Mouse (Mus musculus): Measurements from ENCODE around the gene Mvb12b. TPM values are rescaled to one million over a fixed set of nuclear protein-coding genes. Genes with fewer than 3 reads are reported as not detected.
A peak's percentile ranks its signal among the peaks of the same experiment; 100 is the strongest.

Gene Mvb12b
- polyA plus RNA-seq, 1 experiment from 2014 or later: 52.2 TPM

- H3K36me3 ChIP-seq: no peaks in the 10 kb centered on the region
- WGBS: 27% methylated on average over 13 of the region's 13 CpGs
- no peak overlapping the region for H3K4me2 ChIP-seq
- peak overlapping the region; percentile 54; the same call in 1 of the 2 replicates for H3K27ac ChIP-seq (replicated peaks)
- no peak overlapping the region for H3K4me3 ChIP-seq (replicated peaks)
- H3K4me1 ChIP-seq: peaks cover 36% of the 10 kb centered on the region
- no peak for ATAC-seq (ENCODE audit: low FRiP score)
- no peak overlapping the region for H3K9ac ChIP-seq (replicated peaks)
- no peaks in the 10 kb centered on the region for H3K9me3 ChIP-seq (replicated peaks)
- H3K27me3 ChIP-seq (replicated peaks): no peaks in the 10 kb centered on the region
These were observed 99.6 kb downstream of the Mvb12b start for GRCm38 (mm10) chr2:33788131-33788530.

DNA sequence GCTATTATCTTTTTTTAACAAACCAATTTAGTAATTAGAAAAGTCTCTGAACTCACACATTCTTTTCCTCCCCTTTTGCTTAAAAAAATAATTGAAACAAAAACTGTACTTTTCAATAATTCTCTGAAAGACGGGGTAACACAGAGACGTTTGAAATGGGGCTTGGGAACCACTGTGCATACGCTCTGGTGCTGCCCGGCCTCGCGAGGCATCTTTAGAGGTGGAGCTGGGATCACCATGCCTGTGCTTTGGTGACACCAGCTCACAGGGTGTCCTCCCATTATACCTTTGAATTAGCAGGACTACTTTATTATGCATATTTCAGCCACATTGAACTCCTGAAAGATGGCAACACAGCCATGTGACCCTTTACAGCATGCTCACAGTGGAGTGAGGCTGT is 101.7 kb downstream of the Mvb12b start:
- no peaks in the 10 kb centered on the region for H3K9me3 ChIP-seq (replicated peaks)
- H3K4me1 ChIP-seq: peaks cover 48% of the 10 kb centered on the region
- ATAC-seq (ENCODE audit: low FRiP score): no peak
- no peaks in the 10 kb centered on the region for H3K27me3 ChIP-seq (replicated peaks)
- H3K4me3 ChIP-seq (replicated peaks): no peak overlapping the region
- no peaks in the 10 kb centered on the region for H3K36me3 ChIP-seq
- H3K4me2 ChIP-seq: no peak overlapping the region
- H3K9ac ChIP-seq (replicated peaks): no peak overlapping the region; the same call in 1 of the 2 replicates
- H3K27ac ChIP-seq (replicated peaks): peak overlapping the region; percentile 77
- 37% methylated on average over 6 of the region's 6 CpGs for WGBS

- Histone ChIP-seq H3K27me3 (replicated peaks) (no peaks in the 10 kb centered on the region), H3K36me3 (no peaks in the 10 kb centered on the region), H3K4me1 (peaks cover 44% of the 10 kb centered on the region), H3K9me3 (replicated peaks) (no peaks in the 10 kb centered on the region), H3K4me2 (no peak overlapping the region), H3K9ac (replicated peaks) (no peak overlapping the region; the same call in 1 of the 2 replicates), H3K27ac (replicated peaks) (peak overlapping the region; percentile 77), H3K4me3 (replicated peaks) (no peak overlapping the region)
- 9% methylated on average over 13 of the region's 13 CpGs for WGBS
- peak; percentile 42; the same call in 1 of the 2 replicates for ATAC-seq (ENCODE audit: low FRiP score)
These were observed 102.2 kb downstream of the Mvb12b start for GRCm38 (mm10) chr2:33785596-33785995.

GRCm38 (mm10) chr2:33784721-33785120 is 103.0 kb downstream of the Mvb12b start:
- no peak overlapping the region for H3K4me3 ChIP-seq (replicated peaks)
- ATAC-seq (ENCODE audit: low FRiP score): no peak
- no peak overlapping the region for H3K27ac ChIP-seq (replicated peaks)
- H3K4me2 ChIP-seq: no peak overlapping the region
- H3K4me1 ChIP-seq: peaks cover 38% of the 10 kb centered on the region
- no peaks in the 10 kb centered on the region for H3K36me3 ChIP-seq
- H3K9me3 ChIP-seq (replicated peaks): no peaks in the 10 kb centered on the region
- WGBS: 58% methylated on average over 1 of the region's 1 CpGs
- no peaks in the 10 kb centered on the region for H3K27me3 ChIP-seq (replicated peaks)
- H3K9ac ChIP-seq (replicated peaks): no peak overlapping the region

GRCm38 (mm10) chr2:33783419-33783818 is 104.3 kb downstream of the Mvb12b start:
- H3K9me3 ChIP-seq (replicated peaks): no peaks in the 10 kb centered on the region
- no peak overlapping the region for H3K9ac ChIP-seq (replicated peaks)
- no peaks in the 10 kb centered on the region for H3K27me3 ChIP-seq (replicated peaks)
- 84% methylated on average over 7 of the region's 7 CpGs for WGBS
- peaks cover 33% of the 10 kb centered on the region for H3K4me1 ChIP-seq
- H3K27ac ChIP-seq (replicated peaks): no peak overlapping the region
- no peak overlapping the region for H3K4me2 ChIP-seq
- H3K36me3 ChIP-seq: no peaks in the 10 kb centered on the region
- H3K4me3 ChIP-seq (replicated peaks): no peak overlapping the region
- ATAC-seq (ENCODE audit: low FRiP score): no peak

DNA sequence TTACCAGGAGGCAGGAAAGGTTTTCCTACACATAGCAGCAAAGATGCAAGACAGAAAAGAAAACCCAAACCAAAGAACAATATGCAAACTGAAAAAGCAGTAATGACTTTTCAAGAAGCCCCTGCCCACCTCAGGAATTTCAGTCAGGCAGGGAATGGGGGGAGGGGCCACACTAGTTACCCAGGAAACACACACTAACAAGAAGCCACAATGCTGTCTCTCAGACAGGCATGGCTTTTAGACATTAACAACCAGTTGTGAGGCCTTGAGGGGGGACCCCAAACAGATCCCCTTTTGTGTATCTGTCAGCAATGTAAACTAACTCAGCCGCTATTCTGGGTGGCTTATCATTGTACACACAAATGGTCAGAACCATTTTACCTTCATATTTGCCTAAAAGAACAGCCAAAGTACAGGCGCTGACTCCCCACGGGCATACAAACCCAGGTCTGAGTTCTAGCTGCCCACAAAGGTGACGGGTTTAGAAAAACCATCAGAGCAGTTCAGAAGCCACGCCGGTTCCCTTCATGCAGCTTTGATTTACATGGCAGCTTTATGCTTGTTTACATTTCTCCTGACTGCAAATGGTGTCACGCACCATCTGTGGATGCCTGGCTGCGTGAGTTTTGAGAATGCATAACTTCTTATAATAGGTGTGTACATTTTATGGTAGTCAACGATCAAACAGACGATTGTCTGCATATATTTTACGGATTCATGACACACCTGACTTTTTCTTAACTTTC is 105.9 kb downstream of the Mvb12b start:
- Histone ChIP-seq H3K9ac (replicated peaks) (no peak overlapping the region), H3K27me3 (replicated peaks) (no peaks in the 10 kb centered on the region), H3K4me1 (peaks cover 27% of the 10 kb centered on the region), H3K4me3 (replicated peaks) (no peak overlapping the region), H3K4me2 (no peak overlapping the region), H3K36me3 (peaks cover 6% of the 10 kb centered on the region; the same call in 1 of the 2 replicates), H3K27ac (replicated peaks) (peak overlapping the region; percentile 37; the same call in 1 of the 2 replicates), H3K9me3 (replicated peaks) (no peaks in the 10 kb centered on the region)
- WGBS: 27% methylated on average over 11 of the region's 11 CpGs
- ATAC-seq (ENCODE audit: low FRiP score): no peak

- 90% methylated on average over 4 of the region's 4 CpGs for WGBS
These were observed 109.3 kb downstream of the Mvb12b start for GRCm38 (mm10) chr2:33778466-33778865.

GRCm38 (mm10) chr2:33777051-33777450 is 110.7 kb downstream of the Mvb12b start:
- Histone ChIP-seq H3K9ac (replicated peaks) (no peak overlapping the region), H3K9me3 (replicated peaks) (no peaks in the 10 kb centered on the region), H3K36me3 (peaks cover 6% of the 10 kb centered on the region; the same call in 1 of the 2 replicates), H3K4me2 (no peak overlapping the region), H3K4me3 (replicated peaks) (no peak overlapping the region), H3K4me1 (peaks cover 30% of the 10 kb centered on the region), H3K27me3 (replicated peaks) (no peaks in the 10 kb centered on the region), H3K27ac (replicated peaks) (no peak overlapping the region)
- no peak for ATAC-seq (ENCODE audit: low FRiP score)
- 94% methylated on average over 11 of the region's 11 CpGs for WGBS

More at GRCm38 (mm10) chr2:33778466-33778865, 109.3 kb downstream of the Mvb12b start:
- H3K27ac ChIP-seq (replicated peaks): no peak overlapping the region
- H3K9me3 ChIP-seq (replicated peaks): no peaks in the 10 kb centered on the region
- H3K27me3 ChIP-seq (replicated peaks): no peaks in the 10 kb centered on the region
- ATAC-seq (ENCODE audit: low FRiP score): no peak
- H3K36me3 ChIP-seq: peaks cover 6% of the 10 kb centered on the region; the same call in 1 of the 2 replicates
- H3K4me2 ChIP-seq: no peak overlapping the region
- no peak overlapping the region for H3K9ac ChIP-seq (replicated peaks)
- H3K4me1 ChIP-seq: peaks cover 22% of the 10 kb centered on the region
- H3K4me3 ChIP-seq (replicated peaks): no peak overlapping the region

- H3K9me3 ChIP-seq (replicated peaks): no peaks in the 10 kb centered on the region
- H3K9ac ChIP-seq (replicated peaks): no peak overlapping the region
- H3K27ac ChIP-seq (replicated peaks): no peak overlapping the region
- no peak for ATAC-seq (ENCODE audit: low FRiP score)
- H3K4me3 ChIP-seq (replicated peaks): no peak overlapping the region
- H3K36me3 ChIP-seq: peaks cover 9% of the 10 kb centered on the region
- H3K27me3 ChIP-seq (replicated peaks): no peaks in the 10 kb centered on the region
- no peak overlapping the region for H3K4me2 ChIP-seq
- H3K4me1 ChIP-seq: peaks cover 35% of the 10 kb centered on the region
- WGBS: 82% methylated on average over 2 of the region's 2 CpGs
These were observed 112.9 kb downstream of the Mvb12b start for GRCm38 (mm10) chr2:33774884-33775283.

DNA sequence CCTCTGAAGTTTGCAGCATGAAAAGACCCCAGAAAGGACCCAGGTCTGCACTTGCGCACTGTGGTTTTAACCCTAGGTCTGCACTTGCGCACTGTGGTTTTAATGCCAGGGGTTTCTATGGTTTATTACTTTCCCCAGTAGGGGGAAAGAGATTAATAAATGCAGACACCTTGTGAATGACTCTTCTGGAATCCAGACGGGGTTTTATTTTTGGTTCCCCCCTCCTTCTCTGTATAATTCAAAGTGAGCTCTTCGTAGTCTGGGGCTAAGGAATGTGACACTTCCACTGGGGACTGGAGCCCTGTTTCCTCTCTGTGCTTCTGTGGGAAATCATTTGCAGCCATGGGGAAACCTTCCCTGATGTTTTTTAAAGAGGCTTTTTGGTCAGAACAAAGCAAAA is 113.6 kb downstream of the Mvb12b start:
- WGBS: 30% methylated on average over 4 of the region's 4 CpGs
- Histone ChIP-seq H3K27ac (replicated peaks) (no peak overlapping the region), H3K4me1 (peaks cover 35% of the 10 kb centered on the region), H3K36me3 (peaks cover 9% of the 10 kb centered on the region), H3K4me3 (replicated peaks) (no peak overlapping the region), H3K27me3 (replicated peaks) (no peaks in the 10 kb centered on the region), H3K4me2 (no peak overlapping the region), H3K9me3 (replicated peaks) (no peaks in the 10 kb centered on the region), H3K9ac (replicated peaks) (no peak overlapping the region)
- no peak for ATAC-seq (ENCODE audit: low FRiP score)

- H3K9ac ChIP-seq (replicated peaks): no peak overlapping the region
- peaks cover 35% of the 10 kb centered on the region for H3K4me1 ChIP-seq
- peak overlapping the region; percentile 68 for H3K27ac ChIP-seq (replicated peaks)
- H3K9me3 ChIP-seq (replicated peaks): no peaks in the 10 kb centered on the region
- H3K4me2 ChIP-seq: no peak overlapping the region
- H3K4me3 ChIP-seq (replicated peaks): no peak overlapping the region
- H3K27me3 ChIP-seq (replicated peaks): no peaks in the 10 kb centered on the region
- 39% methylated on average over 9 of the region's 9 CpGs for WGBS
- H3K36me3 ChIP-seq: peaks cover 5% of the 10 kb centered on the region
- no peak for ATAC-seq (ENCODE audit: low FRiP score)
These were observed 115.3 kb downstream of the Mvb12b start for GRCm38 (mm10) chr2:33772439-33772838.

GRCm38 (mm10) chr2:33771388-33771787 is 116.4 kb downstream of the Mvb12b start:
- no peak overlapping the region for H3K4me2 ChIP-seq
- H3K36me3 ChIP-seq: peaks cover 4% of the 10 kb centered on the region; the same call in 1 of the 2 replicates
- 57% methylated on average over 10 of the region's 10 CpGs for WGBS

More at GRCm38 (mm10) chr2:33771388-33771787, 116.4 kb downstream of the Mvb12b start:
- Histone ChIP-seq H3K9ac (replicated peaks) (no peak overlapping the region), H3K27me3 (replicated peaks) (no peaks in the 10 kb centered on the region), H3K9me3 (replicated peaks) (no peaks in the 10 kb centered on the region), H3K4me3 (replicated peaks) (no peak overlapping the region), H3K4me1 (peaks cover 35% of the 10 kb centered on the region), H3K27ac (replicated peaks) (no peak overlapping the region; the same call in 1 of the 2 replicates)
- no peak for ATAC-seq (ENCODE audit: low FRiP score)
